Mouse (Mus musculus) v-Abl transformed pro-B cells (cell line): ENCODE measurements around the gene Sema5a.

Experiments
- in situ Hi-C, 2 experiments: fragments of 400-800 bp; cut with MboI; formaldehyde crosslinking; loops; one replicate each; pipeline ENCODE4 v1.15.1; 2025; ENCODE audit not compliant: unreplicated experiment in 2 of 2

The Sema5a gene

DNA sequence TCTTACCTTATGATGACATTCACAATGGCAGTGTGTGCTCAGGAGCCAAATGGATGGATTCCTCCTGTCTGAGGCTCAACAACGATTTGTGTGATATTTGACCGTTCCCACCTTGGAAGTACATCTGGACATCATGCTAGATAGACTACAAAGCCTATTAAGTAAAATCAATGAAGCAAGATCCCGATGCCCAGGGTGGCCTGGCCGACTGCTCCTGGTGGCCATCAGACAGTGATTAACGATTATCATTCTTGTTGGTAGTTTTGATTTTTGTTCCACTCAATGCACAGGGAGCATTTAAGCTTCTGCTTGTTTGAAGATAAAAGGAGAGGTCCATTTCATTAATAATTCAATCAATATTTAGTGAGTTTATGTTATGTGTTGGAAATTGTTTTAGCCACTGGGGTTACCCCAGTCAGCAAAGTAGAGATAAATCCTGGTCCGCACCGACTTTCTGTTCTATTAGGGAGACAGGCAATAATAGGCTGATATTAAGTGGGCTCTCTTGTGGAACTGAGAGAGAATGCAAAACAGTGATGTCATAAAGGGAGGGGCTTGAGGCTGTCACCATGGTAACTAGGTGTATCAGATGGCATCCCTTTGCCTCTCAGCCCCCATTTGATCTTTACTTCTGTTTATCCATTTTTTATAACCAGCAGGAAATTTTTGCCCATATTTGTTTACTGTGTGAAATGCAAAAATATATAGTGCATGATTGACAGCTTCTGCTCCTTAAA lies 182.7 kb downstream of the Sema5a start:
- in situ Hi-C loops = no loop called here

DNA sequence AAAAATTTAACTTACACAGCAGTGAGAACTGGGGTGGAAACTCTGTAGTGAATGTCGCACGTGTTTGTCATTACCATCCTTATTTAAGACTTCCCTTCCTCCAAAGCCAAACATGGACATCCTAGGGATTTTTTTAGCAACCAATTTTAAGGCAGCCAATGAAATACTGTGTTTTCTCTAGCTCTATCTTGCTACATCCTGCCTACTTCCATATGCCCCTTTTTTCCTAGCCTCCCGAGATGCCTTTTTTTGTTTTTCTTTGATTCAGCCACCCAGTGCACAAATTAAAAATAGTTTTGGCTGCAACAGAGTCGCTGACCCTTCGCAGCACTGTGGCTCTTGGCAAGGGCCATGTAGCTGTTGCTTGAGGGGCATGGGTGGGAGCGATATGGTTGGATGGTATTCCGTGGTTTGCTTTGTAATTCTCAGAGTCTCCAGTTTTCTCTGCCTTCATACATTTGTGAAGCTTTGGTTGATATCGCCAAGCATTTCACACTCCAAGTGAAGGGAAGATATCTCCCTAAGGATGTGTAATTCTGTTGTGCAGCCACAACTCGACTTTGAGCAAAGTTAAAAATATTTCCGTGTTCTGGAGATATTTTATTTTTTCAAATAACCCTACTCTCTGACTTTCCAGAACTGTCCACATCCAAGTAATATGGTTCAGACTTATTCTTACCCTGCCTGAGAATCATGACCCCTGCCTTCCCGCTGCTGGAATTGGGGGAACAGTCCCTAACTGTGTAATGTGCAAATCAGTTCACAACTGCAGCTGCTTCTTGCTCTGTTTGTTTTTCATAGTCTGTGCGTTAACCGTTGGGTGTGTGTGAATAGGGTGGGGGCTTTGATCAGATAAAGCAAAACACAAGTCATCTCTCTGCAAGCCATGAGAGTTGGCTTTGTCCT lies 188.6 kb downstream of the Sema5a start:
- in situ Hi-C loops = loop anchor here (5.0 to 10.0 kb wide), 4 partner anchors 186 to 828 kb away; partner anchors contain the start of genes Cct5 (in 1 of the 2) and Fam173b (in 1 of the 2)

DNA sequence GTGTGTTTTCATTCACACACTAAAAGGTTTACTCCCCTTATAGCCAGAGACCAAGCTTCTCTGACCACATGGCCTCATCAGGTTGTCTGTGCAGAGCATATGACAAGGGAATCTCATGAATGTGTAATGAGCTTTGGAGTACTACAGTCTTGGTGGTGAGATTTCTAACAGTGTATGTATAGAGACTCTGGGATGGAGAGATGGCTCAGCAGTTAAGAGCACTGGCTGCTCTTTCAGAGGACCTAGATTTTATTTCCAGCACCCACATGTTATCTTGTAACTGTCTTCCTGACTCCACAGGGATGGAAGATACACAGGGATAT lies 189.2 kb downstream of the Sema5a start:
- in situ Hi-C loops = loop anchor here (5.0 to 10.0 kb wide), 4 partner anchors 186 to 829 kb away; partner anchors contain the start of genes Cct5 (in 1 of the 2) and Fam173b (in 1 of the 2)

DNA sequence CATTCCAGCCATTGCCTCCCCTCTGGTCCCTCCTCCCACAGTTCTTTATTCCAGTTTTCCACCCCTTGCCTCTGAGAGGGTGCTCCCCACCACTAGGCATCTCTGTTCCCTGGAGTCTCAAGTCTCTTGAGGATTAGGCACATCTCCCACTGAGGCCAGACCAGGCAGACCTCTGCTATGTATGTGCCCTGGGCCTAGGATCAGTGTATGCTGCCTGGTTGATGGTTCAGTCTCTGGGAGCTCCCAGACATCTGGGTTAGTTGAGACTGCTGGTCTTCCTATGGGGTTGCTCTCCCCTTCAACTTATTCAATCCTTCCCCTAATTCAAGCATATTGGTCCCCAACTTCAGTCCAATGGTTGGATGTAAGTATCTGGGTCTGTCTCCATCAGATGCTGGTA lies 189.7 kb downstream of the Sema5a start:
- in situ Hi-C loops = loop anchor here (5.0 to 10.0 kb wide), 4 partner anchors 187 to 829 kb away; partner anchors contain the start of genes Cct5 (in 1 of the 2) and Fam173b (in 1 of the 2)

DNA sequence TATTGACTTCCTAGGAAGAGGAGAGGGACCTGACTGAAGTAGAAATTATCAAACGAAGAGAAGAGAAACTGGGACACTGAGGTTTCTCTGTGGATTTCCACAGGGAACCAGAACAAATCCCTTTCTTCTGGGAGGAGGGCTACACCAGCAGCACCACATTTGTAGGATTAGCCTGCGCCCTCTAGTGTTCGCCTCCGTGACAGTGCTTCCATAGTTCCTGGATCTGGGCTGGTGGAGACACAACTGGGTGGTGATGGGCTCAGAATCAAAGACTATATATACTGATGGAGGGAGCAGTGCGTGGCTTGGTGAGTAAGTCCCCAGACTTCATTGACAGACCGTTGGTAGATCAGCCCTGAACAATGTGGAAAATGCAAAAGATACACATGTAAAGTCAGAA lies 193.0 kb downstream of the Sema5a start:
- in situ Hi-C loops = loop anchor here (5.0 to 10.0 kb wide), 4 partner anchors 190 to 833 kb away; partner anchors contain the start of genes Cct5 (in 1 of the 2) and Fam173b (in 1 of the 2)

DNA sequence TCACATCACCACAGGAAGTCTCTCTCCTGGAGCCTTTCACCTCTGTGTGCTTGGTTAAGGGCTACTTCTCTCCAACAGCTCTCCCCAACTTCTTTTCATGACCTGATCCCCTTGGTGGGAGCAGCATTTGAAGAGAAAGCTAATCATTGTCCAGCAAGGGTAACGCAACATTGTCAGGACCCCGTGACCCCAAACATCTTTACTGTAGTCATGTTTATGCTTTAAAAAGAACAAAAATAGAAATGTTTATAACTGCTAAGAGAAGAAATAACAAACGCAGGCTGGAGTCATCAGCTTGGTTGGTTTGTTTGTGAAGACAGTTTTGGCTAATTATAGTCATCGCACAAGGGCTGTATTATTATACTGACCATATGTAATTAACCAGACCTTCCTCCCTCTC lies 198.1 kb downstream of the Sema5a start:
- in situ Hi-C loops = no loop called here

DNA sequence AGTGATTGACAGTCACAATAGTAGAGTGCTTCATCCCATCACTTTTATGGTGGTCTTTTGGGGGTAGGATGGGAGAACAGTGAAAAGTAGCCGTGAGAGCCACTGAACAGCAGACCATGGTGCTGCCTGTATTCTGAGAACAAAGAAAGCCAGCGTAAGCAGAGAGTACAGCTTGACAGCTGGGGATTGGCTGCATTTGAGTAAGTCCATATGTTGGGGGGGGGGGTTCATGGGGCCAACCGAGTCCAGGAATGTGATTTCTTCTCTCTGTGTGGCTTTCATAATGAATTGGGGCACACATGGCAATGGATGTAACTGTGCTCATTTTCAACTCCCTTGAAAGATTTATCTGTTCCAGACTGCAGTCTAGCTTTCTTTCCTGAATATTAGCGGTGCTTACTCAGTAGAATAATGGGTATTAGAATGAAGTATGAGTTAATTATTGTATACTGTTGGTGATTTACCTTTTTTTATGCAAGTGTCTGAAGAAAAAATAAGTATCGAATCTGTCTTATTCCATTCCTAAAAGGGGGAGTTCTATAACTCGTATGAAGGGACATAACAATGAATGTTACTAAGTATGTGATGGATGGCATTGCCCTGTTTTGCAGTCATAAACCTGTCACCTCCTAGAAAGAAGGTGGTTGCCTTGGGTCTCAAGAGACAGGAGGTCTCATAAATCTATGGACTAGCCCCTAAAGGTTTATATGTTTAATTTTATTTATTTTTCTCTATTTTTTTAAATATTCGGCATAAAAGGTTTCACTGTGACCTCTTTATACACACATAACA lies 203.1 kb downstream of the Sema5a start:
- in situ Hi-C loops = no loop called here

DNA sequence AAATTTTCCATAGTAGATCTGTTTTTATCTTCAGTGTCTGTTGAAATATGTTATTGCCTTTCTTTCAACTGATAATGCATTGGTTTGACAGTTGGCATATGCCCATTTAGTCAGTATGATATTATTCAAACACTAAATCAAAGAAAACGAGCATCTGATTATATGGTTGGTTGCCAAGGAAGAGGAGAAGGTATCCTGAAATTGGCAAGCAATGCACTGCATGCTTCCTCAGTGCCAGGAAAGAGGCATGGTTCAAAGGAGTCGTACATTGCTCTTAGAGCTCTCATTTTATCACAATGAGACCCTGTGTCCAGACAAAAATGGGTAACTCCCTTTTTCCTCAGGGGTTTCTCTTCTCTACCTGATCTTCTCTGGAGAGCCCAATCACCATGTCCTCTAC lies 214.4 kb downstream of the Sema5a start:
- in situ Hi-C loops = no loop called here

DNA sequence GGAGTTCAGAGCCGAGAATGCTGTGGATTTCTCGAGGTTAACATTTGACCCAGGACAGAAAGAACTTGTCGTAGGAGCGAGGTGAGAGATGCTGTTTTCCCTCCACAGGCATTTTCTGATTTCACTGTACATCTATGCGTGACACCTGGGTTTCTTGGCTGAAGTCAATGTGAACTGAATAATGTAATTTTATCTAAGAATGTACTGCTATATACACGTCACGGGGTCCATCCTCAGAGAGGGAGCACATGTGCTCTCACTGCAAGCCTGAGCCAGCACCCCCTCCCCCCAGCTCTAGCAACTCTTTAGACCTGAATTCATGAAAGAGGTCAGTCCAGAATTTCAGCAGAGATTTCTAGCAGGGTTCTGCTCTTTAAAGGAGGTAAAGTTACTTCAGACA lies 215.6 kb downstream of the Sema5a start:
- in situ Hi-C loops = no loop called here

DNA sequence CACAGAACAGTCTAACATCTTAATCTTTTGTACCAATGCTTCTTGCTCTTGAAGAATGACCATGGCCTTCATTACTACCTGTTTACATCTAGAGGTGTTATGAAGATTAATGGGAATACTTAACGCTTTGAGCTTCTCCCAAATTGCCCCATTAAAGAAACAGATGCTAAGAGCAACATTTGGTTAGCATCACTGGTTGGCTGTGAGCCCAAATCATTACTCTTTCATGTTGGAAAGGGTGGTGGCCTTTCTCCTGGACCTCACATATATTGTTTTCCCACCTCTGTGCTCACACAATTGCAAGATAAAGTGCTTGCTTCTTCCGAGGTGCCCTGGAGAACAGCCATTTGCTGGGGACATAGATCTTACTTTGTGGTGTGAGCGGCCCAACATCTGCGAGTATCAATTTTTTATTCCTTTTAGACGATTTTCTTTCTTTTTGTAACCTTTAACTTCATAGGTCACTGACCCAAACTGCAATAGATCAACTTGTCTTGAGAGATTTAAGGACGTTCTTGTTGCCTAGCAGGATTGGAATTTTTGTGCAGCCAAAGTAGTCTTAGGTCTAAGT lies 227.0 kb downstream of the Sema5a start:
- in situ Hi-C loops = no loop called here

DNA sequence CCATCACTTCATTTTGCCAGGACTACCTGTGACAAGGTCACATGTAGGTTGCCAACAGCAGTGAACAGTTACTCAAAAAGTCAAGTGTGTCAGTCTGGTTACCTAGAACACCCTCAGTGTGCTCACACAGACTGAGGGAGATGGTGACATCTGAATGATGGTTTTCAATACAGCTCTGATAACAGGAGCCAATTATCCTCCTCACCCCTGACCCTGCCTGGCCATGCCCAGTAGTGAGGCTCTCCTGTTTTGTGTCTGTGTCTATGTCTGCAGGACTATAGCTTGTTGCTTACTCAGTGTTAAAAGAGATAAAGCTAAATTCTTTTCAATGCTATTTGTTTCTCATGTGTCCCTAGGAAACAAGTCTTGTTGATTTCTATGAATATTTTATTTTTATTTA lies 236.1 kb downstream of the Sema5a start:
- in situ Hi-C loops = no loop called here

DNA sequence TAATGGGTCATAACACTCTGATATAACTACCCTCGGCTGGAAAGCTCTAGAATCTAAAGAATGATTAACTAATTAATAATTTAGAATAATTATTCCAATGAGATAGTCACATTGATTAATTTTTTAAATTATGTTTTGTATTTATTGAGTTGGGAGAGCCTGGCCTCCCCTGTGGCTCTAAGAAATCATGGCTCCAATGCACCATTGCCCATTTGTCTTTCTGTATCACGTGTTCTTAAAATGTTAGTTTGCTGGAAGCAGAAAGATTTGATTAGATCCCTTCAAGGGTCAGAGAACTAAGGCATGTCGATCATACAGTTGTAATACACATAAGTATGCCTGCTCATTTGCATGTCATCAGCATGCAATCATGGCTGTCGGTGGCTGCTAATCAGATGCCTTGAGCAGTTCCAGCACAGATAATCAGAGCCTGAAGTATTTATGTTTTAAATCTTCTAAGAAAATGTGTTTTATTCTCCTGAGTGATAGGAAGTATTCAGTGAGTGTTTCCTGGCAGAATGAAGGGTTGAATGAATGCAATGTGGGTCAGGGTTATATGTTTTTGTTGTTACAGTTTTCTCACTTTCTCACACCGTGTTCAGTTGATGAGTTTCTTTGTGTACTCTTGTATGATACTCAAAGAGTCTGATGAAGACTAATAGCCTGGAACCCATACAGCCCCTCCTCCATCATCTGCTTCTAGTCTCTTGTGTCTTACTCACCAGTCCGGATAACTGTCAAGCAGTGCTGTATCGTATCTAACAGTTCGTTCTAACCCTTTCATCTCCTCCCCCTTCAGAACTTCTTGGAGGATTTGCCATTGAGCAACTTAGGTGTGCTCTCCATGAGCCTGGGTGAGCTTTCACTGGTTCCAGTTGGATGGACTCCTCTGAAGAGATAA lies 240.7 kb downstream of the Sema5a start:
- in situ Hi-C loops = no loop called here

DNA sequence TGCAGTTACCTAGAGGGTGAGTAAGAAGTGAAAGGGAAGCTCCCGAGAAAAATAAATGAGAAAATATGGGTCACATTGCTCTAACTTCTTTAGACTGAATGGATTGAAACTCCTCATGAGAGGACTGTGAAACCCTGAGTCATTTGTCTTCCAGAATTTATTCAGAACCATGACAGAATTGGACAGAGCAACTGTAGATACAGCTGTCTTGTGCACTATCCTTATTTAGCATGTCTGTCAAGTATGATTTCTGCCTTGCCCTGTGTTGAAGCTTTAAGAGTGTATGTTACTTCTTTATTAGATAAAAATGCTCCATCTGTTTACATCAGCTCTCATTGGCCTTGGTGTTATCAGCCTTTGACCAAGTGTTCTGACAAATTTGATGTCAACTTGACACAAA lies 243.4 kb downstream of the Sema5a start:
- in situ Hi-C loops = no loop called here

DNA sequence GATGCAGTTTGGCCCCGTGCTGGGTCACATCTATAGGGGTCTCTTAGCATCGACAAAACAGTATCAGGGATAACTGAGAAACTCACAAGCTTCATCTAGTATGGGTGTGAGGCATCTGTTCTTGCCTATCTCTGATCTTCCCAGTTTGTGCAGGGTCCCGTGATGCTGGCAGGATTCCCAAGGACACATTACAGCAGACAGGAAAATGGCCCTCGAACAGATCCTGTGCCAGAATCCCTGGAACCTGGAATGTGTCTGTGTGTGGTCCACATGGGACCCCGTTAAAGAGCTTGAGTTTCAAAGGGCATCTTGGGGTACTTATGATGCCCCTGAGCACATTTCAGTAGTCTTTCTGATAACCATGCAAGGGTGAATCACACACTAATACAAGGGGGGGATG lies 249.6 kb downstream of the Sema5a start:
- in situ Hi-C loops = no loop called here

DNA sequence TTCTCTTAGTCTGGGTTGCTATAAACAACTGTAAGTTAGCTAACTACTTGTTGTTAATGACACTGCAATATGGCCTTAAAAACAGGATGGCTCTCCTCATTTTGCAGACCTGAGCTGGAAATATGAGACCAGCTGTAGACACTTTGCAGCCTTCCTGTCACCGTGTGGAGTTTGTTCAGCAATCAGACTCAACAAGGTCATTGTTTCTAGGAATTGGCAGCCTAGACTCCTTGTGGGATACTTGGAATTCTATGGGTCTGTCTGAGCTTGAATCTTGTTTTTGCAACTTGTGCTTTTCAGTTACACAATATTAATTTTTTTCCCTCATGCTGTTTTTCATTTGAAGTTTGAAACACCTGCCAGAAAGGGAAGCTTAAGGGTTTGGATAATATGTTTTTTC lies 250.3 kb downstream of the Sema5a start:
- in situ Hi-C loops = no loop called here

DNA sequence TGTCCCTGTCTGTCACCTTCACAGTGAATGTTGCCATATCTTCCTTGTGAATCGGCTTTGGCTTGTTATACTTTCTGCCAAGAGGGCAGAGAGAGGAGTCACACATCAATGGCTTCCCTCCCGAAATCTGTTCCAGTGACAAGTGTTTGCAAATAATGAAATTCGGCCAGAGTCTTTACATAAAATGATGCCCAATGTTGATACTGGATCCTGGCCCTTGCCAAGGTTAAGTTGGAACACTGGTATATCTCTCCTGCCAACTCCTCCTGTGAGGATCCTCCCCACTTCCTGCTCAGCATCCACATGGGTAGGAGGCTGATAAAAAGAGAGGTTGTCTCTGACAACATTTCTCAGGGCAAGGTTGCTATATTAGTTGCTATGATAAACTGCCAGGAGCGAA lies 252.3 kb downstream of the Sema5a start:
- in situ Hi-C loops = no loop called here

DNA sequence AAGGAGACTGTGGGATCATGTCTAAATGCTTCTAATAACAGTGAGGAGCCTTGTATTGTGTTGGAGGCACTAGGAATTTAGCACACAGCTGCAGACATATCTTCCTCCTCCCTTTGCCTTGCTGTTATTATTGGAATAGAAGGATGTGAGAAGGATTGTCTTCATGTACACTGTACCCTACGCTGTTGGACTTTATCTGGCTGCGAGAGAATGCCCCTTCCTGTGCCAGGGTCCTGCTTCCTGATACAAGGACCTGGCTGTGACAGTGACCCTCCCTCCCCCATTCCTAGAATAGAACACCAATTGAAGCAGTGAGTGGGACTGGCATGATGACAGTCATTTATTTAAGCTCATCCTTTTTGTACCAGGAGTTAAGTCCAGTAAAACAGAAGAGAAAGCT lies 261.3 kb downstream of the Sema5a start:
- in situ Hi-C loops = no loop called here

DNA sequence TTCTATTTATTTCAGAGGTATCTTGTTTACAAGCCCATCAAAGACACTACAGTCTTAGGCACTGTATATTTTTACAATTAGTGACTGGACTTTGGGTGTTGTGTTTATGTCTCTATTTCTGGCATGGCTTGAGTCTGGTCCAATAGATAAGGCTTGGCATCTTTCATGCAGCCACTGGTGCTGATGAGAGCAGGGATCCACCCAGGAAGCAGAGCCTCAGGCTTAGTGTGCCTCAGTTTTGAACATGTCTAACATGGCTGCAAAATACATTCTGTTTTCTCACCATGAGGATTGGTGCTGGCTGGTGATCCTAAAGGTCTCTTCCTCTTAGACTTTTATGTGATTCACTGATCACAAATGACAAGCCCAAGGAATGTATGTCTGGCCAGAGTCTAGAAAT lies 263.7 kb downstream of the Sema5a start:
- in situ Hi-C loops = no loop called here

DNA sequence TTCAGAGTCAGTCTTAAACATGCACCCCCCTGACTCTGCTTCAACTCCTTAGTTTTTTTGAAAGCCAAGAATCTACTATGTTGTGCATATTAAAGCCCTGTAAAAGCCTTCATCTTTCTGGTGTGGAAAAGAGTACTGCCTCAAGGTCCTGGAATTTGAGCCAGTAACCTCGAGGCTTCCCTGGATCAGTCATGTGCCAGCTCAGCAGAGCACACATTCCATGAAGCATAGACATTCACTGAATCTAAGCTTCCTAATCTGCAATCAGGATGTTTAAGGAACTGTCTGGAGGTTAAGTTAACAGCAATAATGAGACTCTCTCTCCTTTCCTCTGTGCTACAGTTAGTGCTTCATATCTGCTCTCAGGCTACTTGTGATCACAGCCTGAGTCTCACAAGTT lies 270.3 kb downstream of the Sema5a start:
- in situ Hi-C loops = no loop called here
